Mouse (Mus musculus): ENCODE data around the gene Rnf135.
"Not testable (repeated sequence)": the region's sequence is repeated elsewhere in the genome, so short reads cannot be mapped to it uniquely, and the experiment has no call there.

Gene Rnf135

GRCm38 (mm10) chr11:80163362-80164116 is 20.1 kb upstream of the Rnf135 start:
- no peak for DNase-seq

- no peak for DNase-seq
These were observed 19.4 kb upstream of the Rnf135 start for GRCm38 (mm10) chr11:80164224-80164623.

GRCm38 (mm10) chr11:80168121-80168520 is 15.5 kb upstream of the Rnf135 start:
- no peak for DNase-seq

- no peak for DNase-seq
These were observed 14.9 kb upstream of the Rnf135 start for GRCm38 (mm10) chr11:80168611-80169249.

- DNase-seq = no peak
These were observed 14.0 kb upstream of the Rnf135 start for GRCm38 (mm10) chr11:80169629-80170028.

GRCm38 (mm10) chr11:80170351-80170750 is 13.3 kb upstream of the Rnf135 start:
- DNase-seq = no peak

GRCm38 (mm10) chr11:80171884-80172283 is 11.8 kb upstream of the Rnf135 start:
- DNase-seq = no peak

- DNase-seq = no peak
These were observed 9.5 kb upstream of the Rnf135 start for GRCm38 (mm10) chr11:80173963-80174670.

GRCm38 (mm10) chr11:80176911-80177895 is 6.4 kb upstream of the Rnf135 start:
- no peak for DNase-seq

- no peak for DNase-seq
These were observed 5.3 kb upstream of the Rnf135 start for GRCm38 (mm10) chr11:80178316-80178715.

GRCm38 (mm10) chr11:80181021-80181749 is 2.5 kb upstream of the Rnf135 start:
- DNase-seq = no peak

GRCm38 (mm10) chr11:80183054-80183704 is 472 bp upstream of the Rnf135 start:
- DNase-seq = not testable (repeated sequence)

- no peak for DNase-seq
These were observed 950 bp downstream of the Rnf135 start for GRCm38 (mm10) chr11:80184531-80185071.

GRCm38 (mm10) chr11:80185441-80185976 is 1.9 kb downstream of the Rnf135 start:
- not testable (repeated sequence) for DNase-seq

- DNase-seq = no peak
These were observed 6.6 kb downstream of the Rnf135 start for GRCm38 (mm10) chr11:80190280-80190679.

- DNase-seq = no peak
These were observed 10.2 kb downstream of the Rnf135 start for GRCm38 (mm10) chr11:80193827-80194226.

- no peak for DNase-seq
These were observed 12.7 kb downstream of the Rnf135 start for GRCm38 (mm10) chr11:80196351-80196750.

GRCm38 (mm10) chr11:80199316-80199715 is 15.7 kb downstream of the Rnf135 start:
- no peak for DNase-seq

GRCm38 (mm10) chr11:80199773-80200172 is 16.1 kb downstream of the Rnf135 start:
- no peak for DNase-seq

GRCm38 (mm10) chr11:80200326-80200725 is 16.7 kb downstream of the Rnf135 start:
- DNase-seq = no peak

GRCm38 (mm10) chr11:80202296-80202695 is 18.6 kb downstream of the Rnf135 start:
- DNase-seq = no peak

Data from right cerebral cortex, postnatal 25 days (tissue).